14 mouse cellular contexts compared by ENCODE assay signal in genomic region chr1:135466935-135467334, GRCm38 (mm10). TPM values are rescaled to one million over a fixed set of nuclear protein-coding genes. Genes with fewer than 3 reads are reported as not detected.
A peak's percentile ranks its signal among the peaks of the same experiment; 100 is the strongest.
DNase-seq lines count a peak whose midpoint lies in the region; ATAC-seq and TF ChIP-seq lines count a peak whose summit lies in the region.
"Had no signal": no experiment of that assay in that cellular context is flagged by ENCODE, and none has a peak within 500 bp of the region (broad histone marks: within the 10 kb centered on the region; RNA-seq: fewer than 3 reads in every experiment).

No protein-coding gene starts in this region.

- H3K27ac ChIP-seq in heart, embryonic 12.5 days (ENCODE audit: poor library complexity, severe bottlenecking): no peak overlapping the region
- H3K27ac ChIP-seq: embryonic facial prominence, embryonic 15.5 days; hindbrain, postnatal 0 days; limb, embryonic 10.5 days; neural tube, embryonic 12.5 days had no signal

- no peak overlapping the region for H3K4me3 ChIP-seq in heart, embryonic 12.5 days
- H3K4me3 ChIP-seq: embryonic facial prominence, embryonic 15.5 days; limb, embryonic 10.5 days; neural tube, embryonic 12.5 days had no signal

- peak; percentile 92 for ATAC-seq in Patski
- ATAC-seq in heart, embryonic 12.5 days (ENCODE audit: insufficient number of reproducible peaks, low FRiP score): peak; percentile 62; the same call in 1 of the 2 replicates
- ATAC-seq: hindbrain, postnatal 0 days had no signal

- 50% methylated on average over 3 of the region's 3 CpGs for WGBS in heart, embryonic 12.5 days

- peaks cover 97% of the 10 kb centered on the region for H3K36me3 ChIP-seq in heart, embryonic 12.5 days

- no peak overlapping the region for H3K9ac ChIP-seq in heart, embryonic 12.5 days
- H3K9ac ChIP-seq: embryonic facial prominence, embryonic 15.5 days; neural tube, embryonic 12.5 days had no signal

- DNase-seq in lung, postnatal 25 days (ENCODE audit: low spot score): peak; percentile 14
- no peak for DNase-seq in lung, postnatal 14 days
- DNase-seq in Patski (ENCODE audit: low read depth, low spot score): peak; percentile 73
- DNase-seq in skeletal muscle tissue, adult 2 months (ENCODE audit: low read depth, low spot score): peak; percentile 43
- DNase-seq in layer of hippocampus, adult 9-11 months: no peak
- DNase-seq in layer of hippocampus, postnatal 14 days (ENCODE audit: low spot score in 2 of 2): no peak
- DNase-seq: cerebellum, adult 11-12 months; kidney, postnatal 14 days; right cerebral cortex, postnatal 25 days had no signal

- TF ChIP-seq CTCF in Patski (IDR thresholded peaks at IDR 0.05): no peak

- peaks cover 8% of the 10 kb centered on the region for H3K4me1 ChIP-seq in heart, embryonic 12.5 days (replicated peaks)
- H3K4me1 ChIP-seq: neural tube, embryonic 12.5 days had no signal

- H3K4me2 ChIP-seq in heart, embryonic 12.5 days: no peak overlapping the region
- H3K4me2 ChIP-seq: embryonic facial prominence, embryonic 15.5 days; neural tube, embryonic 12.5 days had no signal

- H3K27me3 ChIP-seq in Patski: no peaks in the 10 kb centered on the region
- no peaks in the 10 kb centered on the region for H3K27me3 ChIP-seq in heart, embryonic 12.5 days (replicated peaks)
- H3K27me3 ChIP-seq: embryonic facial prominence, embryonic 15.5 days; neural tube, embryonic 12.5 days had no signal

- POLR2A ChIA-PET in Patski (lab: Charles Lee): interaction anchor here (1.2 to 1.3 kb wide), 2 partner anchors 24 to 68 kb away, joined by 3 read pairs; no protein-coding TSS in a partner anchor

- in situ Hi-C loops in Patski (cut with MboI; ENCODE audit: low pct_unique_long_range_greater_than_20kb): no loop called here

- CTCF ChIA-PET in Patski (lab: Charles Lee): interaction anchor here (1.1 kb wide), 1 partner anchor 74 kb away, joined by 3 read pairs; no protein-coding TSS in a partner anchor

- no peaks in the 10 kb centered on the region for H3K9me3 ChIP-seq in heart, embryonic 12.5 days (replicated peaks)
- H3K9me3 ChIP-seq: embryonic facial prominence, embryonic 15.5 days; limb, embryonic 10.5 days; neural tube, embryonic 12.5 days had no signal

RNA-seq across cellular contexts. Expression of gene Ipo9, which starts 36.6 kb away (rescaled TPM):
- polyA plus RNA-seq in Patski (2021): 97.1 TPM
- polyA plus RNA-seq in heart, embryonic 12.5 days (2016; fragmentation: Nextera tagmentation; extraction: Ambion mirVana): 106 and 107 TPM in 2 replicates
- total RNA-seq in layer of hippocampus, postnatal 14 days (2021): 100 to 1,000 TPM; 137 to 171 TPM

Comparison
In these comparisons a context has a peak if more than half of its experiments do, and no peak if none do; other contexts are left out.
1. DNase-seq: peak in lung, postnatal 25 days (single experiment), Patski (single experiment) and skeletal muscle tissue, adult 2 months (single experiment); none in lung, postnatal 14 days (single experiment), layer of hippocampus, adult 9-11 months (single experiment) and layer of hippocampus, postnatal 14 days (0 of 2).